Mouse (Mus musculus) mouse trophoblast stem cell (cell line): ENCODE results near the gene Acnat2.
"Not testable (repeated sequence)": the region's sequence is repeated elsewhere in the genome, so short reads cannot be mapped to it uniquely, and the experiment has no call there.

ENCODE experiments used
- in situ Hi-C, 2 experiments: fragments of 300-500 bp; cut with MseI, MboI; formaldehyde crosslinking; loops; 2 replicates in 1 of 2; 3 replicates in 1 of 2; pipeline ENCODE4 v1.15.1; 2025

Acnat2 gene

DNA sequence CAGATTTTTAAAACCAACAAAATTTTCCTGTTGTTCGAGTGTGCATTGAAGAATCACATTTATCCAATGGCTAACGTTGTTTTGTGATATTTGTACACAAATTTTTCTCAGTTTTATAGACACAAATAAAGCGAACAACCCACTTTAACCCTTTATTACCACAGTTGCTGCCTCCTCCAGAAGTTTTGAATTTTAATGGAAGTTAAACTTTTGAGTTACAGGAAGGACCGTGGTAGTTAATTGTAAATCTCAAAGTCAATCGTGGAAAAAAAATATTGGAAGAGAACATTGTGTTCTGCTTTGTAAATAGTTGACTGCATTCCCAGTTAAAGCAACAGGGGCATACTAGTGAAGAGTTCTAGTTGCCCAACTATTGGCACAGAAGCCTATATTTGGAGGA, at the start of gene Acnat2:
Gene Acnat2 (minus strand): TSS at position 195 of the 400 bp plus-strand sequence.
- in situ Hi-C loops = not testable (repeated sequence)

DNA sequence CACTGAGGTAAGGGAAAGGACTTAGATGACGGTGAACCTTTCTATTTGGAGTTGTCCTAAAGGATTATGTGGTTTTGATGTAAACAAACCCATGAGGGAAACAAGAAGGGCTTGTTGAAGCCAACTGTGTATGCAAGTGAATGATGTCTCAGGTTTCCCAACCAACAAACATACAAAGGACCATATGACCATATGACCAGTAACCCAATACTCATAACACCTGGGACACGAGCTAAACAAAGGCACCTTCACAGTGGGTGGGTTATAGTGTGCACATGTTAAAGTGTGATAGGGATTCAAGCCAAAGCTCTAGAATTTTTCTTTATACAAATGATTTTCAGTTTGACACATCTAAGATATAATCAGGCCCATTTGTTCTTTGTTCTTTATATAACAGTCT, 48.2 kb upstream of the Acnat2 start:
- in situ Hi-C loops = no loop called here

DNA sequence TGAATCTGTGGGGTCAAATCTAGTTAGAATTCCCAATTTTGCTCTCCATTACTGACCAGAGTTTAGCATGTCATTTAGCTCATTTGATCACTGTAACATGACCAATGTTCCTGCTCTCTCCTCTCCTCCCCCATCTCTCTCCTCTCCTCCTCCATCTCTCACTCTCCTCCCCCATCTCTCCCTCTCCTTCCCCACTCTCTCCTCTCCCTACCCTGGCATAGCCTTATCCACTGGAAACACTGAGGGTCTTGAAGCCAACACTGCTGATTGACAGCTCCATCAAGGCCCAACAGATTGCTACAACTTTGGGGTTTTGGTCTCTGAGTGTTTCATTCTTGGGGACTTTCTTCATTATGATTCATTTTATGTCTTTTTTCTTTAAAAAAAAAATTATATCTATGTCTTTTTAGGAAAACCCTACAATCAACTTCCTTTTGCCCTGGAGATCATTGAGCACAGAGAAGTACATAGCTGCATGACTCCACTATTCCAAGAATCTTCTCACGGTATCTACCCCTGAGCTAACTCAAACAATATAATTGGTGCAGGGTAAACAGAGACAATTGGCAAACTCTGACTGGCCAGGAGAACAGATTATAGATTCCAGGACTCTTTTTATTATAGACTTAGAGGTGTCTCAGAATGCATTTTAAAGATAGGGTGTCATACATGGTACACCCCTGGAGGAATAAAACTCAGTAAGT, 44.0 kb upstream of the Acnat2 start:
- in situ Hi-C loops = no loop called here

DNA sequence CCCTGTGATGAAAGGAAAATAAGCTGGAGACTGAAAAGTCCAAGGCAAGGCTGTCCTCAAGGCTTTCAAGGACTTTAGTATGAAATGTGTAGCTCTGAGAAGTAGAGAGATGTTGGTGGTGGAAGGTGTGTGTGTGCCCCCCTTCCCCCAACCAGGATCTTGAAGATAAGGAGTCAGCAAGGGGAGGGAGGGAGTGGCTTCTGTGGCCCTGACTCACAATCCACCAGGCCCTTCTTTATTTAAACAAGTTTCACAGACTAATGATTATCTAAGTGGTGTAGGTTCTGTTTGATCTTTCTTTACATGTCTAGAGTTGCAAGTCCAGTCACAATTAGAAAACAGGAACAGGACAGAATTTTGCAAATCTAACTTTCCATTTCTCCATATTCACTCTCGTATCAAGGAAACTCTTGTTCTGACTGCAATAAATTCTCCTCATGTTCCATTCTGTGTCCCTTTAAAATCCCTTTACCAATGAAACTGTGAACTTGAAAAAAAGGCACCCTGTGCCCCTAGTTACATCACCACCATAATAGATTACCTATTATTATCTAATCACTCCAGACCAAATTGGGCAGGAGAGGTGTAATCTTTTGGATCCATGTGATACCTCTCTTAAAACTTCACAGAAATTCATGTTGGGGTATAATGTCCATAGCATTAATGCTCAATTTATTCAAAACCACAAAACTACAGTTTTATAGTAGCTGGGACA, 43.3 kb upstream of the Acnat2 start:
- in situ Hi-C loops = not testable (repeated sequence)

DNA sequence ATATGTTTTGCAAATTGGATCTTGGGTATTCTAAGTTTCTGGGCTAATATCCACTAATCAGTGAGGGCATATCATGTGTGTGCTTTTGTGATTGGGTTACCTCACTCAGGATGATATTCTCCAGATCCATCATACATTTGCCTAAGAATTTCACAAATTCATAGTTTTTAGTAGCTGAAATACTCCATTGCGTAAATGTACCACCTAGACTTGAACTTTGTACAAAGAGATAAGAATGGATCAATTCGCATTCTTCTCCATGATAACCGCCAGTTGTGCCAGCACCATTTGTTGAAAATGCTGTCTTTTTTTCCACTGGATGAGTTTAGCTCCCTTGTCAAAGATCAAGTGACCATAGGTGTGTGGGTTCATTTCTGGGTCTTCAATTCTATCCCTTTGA, 29.0 kb upstream of the Acnat2 start:
- in situ Hi-C loops = loop anchor here in 1 of 2 experiments (10.0 kb wide), 1 partner anchor 52 kb away; no protein-coding TSS in a partner anchor

DNA sequence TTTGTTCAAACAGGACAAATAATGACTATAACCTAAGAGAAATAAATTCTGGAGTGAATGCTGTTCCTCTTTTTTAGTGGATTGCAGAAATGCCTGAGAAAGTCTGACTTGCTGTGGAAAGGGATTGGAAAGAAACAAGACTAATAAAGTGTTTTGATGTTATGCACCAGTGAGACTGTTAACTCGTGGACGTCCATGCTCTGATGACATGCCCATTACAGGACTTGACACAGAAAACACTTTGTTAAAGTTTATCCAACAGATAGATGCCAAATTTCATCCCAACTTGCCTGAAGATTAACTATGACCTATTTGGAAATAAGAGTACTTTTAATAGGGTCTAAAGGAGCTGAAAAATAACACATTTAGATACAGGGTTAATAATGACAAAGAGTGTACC, 2.2 kb upstream of the Acnat2 start:
- in situ Hi-C loops = not testable (repeated sequence)

DNA sequence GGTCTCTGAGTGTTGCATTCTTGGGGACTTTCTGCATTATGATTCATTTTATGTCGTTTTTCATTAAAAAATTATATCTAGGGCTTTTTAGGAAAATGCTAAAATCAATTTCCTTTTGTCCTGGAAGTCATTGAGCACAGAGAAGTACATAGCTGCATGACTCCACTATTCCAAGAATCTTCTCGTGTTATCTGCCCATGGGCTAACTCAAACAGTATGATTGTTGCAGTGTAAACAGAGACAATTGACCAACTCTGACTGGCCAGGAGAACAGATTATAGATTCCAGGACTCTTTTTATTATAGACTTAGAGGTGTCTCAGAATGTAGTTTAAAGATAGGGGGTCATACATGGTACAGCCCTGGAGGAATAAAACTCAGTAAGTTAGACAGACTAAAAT, 21.1 kb downstream of the Acnat2 start:
- in situ Hi-C loops = loop anchor here in 1 of 2 experiments (10.0 kb wide), 1 partner anchor 48 kb away; no protein-coding TSS in a partner anchor

DNA sequence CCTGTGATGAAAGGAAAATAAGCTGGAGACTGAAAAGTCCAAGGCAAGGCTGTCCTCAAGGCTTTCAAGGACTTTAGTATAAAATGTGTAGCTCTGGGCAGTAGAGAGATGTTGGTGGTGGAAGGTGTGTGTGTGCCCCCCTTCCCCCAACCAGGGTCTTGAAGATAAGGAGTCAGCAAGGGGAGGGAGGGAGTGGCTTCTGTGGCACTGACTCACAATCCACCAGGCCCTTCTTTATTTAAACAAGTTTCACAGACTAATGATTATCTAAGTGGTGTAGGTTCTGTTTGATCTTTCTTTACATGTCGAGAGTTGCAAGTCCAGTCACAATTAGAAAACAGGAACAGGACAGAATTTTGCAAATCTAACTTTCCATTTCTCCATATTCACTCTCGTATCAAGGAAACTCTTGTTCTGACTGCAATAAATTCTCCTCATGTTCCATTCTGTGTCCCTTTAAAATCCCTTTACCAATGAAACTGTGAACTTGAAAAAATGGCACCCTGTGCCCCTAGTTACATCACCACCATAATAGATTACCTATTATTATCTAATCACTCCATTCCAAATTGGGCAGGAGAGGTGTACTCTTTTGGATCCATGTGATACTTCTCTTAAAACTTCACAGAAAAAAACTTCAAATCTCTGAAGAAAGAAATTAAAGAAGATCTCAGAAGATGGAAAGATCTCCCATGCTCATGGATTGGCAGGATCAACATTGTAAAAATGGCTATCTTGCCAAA, 24.2 kb downstream of the Acnat2 start:
- in situ Hi-C loops = loop anchor here in 1 of 2 experiments (10.0 kb wide), 1 partner anchor 51 kb away; no protein-coding TSS in a partner anchor

DNA sequence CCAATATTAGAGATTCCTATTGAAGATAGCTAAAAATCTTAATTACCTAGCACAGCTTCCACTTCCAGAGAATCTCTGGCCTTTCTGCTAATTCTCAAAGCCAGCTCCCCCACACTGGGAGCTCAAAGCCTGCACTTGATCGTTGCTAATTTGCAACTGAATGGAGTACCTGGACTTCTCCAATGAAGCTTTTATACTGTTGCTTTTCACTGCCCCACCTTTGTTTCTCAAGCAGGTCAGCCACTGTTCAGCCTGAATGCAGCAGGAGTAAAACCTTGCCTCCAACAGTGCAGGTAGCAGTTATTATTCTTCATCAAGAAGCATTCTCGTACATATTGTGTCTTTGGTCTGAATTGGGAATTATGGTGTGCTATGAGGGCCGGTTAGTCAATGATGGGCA, 39.9 kb downstream of the Acnat2 start:
- in situ Hi-C loops = not testable (repeated sequence)

DNA sequence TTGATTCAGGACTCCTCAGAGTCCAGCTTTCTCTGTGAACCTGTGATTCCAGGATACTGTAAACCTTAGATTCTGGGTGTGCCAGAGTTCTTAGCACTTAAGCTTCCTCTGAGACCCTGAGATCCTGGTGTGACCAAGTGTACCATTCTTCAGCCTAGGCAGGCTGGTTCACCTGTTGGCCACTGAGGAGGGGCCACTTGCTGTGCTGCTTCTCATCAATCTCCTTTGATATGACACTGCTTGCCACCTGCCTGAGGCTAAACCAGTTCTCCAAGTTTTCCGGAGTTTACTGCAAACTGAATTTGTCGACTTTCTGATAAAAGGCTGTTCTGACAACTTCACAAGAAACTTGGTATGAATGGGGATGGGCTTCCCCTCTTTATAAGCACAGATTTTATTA, 50.9 kb downstream of the Acnat2 start:
- in situ Hi-C loops = no loop called here

DNA sequence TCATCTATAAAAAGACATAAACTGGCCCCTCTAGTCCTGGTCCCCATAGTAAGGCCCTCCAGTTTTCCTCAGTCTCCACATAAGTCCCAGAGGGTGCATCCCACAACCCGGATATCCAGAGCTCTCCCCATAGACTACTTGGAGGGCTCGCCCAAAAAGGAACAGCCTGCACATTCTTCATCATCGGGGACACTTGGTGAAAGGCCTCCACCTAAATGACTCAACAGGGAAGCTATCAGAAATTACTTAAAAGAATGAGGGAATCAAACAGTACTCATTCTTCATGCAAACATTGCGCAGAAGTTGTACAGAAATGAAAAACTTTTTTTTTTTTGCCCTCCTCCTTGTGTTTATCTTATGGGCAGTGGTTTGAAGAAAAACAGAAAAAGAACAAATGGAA, 57.5 kb downstream of the Acnat2 start:
- in situ Hi-C loops = no loop called here

DNA sequence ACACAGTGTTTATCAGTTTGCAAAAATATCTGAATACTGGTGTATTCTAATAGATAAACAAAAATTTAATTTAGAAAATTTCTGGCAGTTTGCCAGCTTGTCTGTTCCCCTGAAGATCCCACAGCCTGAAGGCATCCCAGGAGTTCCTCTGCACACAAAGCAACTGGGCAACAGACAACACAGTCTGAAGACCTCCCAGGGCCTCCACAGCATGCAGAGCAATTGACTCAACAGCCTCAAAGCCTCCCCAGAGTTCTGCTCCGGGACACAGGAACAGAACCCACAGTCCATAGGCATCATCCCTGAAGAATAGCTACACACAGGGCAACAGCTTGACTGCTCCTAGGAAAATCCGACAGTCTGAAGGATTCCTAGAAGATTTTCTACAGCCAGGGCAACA, 59.3 kb downstream of the Acnat2 start:
- in situ Hi-C loops = no loop called here

DNA sequence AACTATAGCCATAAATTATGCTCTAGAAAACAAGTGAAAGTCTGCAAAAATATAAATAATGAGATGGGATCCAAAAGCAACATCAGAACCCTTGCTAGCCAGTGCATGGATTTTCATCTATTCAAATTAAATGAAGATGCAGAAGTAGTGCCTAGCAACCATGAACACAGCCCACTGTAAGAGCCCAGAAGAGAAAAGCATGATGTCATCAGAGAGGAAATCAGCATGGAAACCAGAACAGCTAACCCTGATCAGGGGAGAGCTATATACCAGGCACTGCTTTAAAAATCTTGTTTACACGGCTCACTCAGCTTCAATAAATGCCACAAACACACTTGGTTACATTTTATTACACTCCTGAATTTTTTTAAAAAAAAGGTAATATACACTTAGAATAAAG, 60.0 kb downstream of the Acnat2 start:
- in situ Hi-C loops = not testable (repeated sequence)

DNA sequence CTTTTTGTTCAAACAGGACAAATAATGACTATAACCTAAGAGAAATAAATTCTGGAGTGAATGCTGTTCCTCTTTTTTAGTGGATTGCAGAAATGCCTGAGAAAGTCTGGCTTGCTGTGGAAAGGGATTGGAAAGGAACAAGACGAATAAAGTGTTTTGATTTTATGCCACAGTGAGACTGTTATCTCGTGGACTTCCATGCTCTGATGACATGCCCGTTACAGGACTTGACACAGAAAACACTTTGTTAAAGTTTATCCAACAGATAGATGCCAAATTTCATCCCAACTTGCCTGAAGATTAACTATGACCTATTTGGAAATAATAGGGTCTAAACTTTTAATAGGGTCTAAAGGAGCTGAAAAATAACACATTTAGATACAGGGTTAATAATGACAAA, 67.9 kb downstream of the Acnat2 start:
- in situ Hi-C loops = not testable (repeated sequence)

DNA sequence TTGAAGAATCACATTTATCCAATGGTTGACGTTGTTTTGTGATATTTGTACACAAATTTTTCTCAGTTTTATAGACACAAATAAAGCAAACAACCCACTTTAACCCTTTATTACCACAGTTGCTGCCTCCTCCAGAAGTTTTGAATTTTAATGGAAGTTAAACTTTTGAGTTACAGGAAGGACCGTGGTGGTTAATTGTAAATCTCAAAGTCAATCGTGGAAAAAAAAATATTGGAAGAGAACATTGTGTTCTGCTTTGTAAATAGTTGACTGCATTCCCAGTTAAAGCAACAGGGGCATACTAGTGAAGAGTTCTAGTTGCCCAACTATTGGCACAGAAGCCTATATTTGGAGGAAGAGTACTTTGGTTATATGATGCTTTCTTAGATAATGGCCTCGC, 70.0 kb downstream of the Acnat2 start:
- in situ Hi-C loops = not testable (repeated sequence)
